Mouse (Mus musculus) heart, embryonic 16.5 days (tissue): ENCODE data around the gene Rgs5. TPM values are rescaled to one million over a fixed set of nuclear protein-coding genes. Genes with fewer than 3 reads are reported as not detected.

Source experiments
- polyA plus RNA-seq: library from polyadenylated mRNA; unstranded; fragments of >200 nt; fragmentation: Nextera tagmentation; extraction: Ambion mirVana; gene quantifications from 2 replicates; pipeline ENCODE4 v1.2.1, GENCODE M21; 2015

Gene Rgs5
- polyA plus RNA-seq, 1 experiment from 2014 or later: 12.6 TPM

Other genes starting within 250 kb of the Rgs5 start
- 44.5 and 49.9 TPM in 2 replicates for gene Nuf2, start 124.0 kb upstream of the Rgs5 start, polyA plus RNA-seq
- 4.2 and 4.7 TPM in 2 replicates for gene Rgs4, start 92.1 kb downstream of the Rgs5 start, polyA plus RNA-seq